ENCODE assay signal across 15 mouse cellular contexts in genomic region chr5:36129661-36130060, GRCm38 (mm10).
DNase-seq lines count a peak whose midpoint lies in the region; ATAC-seq lines count a peak whose summit lies in the region.
"Had no signal": no experiment of that assay in that cellular context is flagged by ENCODE, and none has a peak within 500 bp of the region (broad histone marks: within the 10 kb centered on the region; RNA-seq: fewer than 3 reads in every experiment).

No protein-coding gene starts in this region.

- no peak overlapping the region for H3K27ac ChIP-seq in heart, embryonic 10.5 days
- H3K27ac ChIP-seq in midbrain, embryonic 12.5 days (replicated peaks), result 0 out of 2 replicates have a peak overlapping the region, but pooled peaks have one; percentile 5
- H3K27ac ChIP-seq in midbrain, embryonic 13.5 days, result no peak overlapping the region
- H3K27ac ChIP-seq: liver, embryonic 13.5 days had no signal

- H3K9ac ChIP-seq in midbrain, embryonic 12.5 days (replicated peaks), result no peak overlapping the region
- H3K9ac ChIP-seq in midbrain, embryonic 13.5 days (replicated peaks), result no peak overlapping the region
- H3K9ac ChIP-seq: heart, embryonic 12.5 days; liver, embryonic 13.5 days had no signal

- no peak overlapping the region for H3K4me3 ChIP-seq in heart, embryonic 10.5 days
- H3K4me3 ChIP-seq in midbrain, embryonic 12.5 days, result no peak overlapping the region
- no peak overlapping the region for H3K4me3 ChIP-seq in midbrain, embryonic 13.5 days (replicated peaks)
- H3K4me3 ChIP-seq: heart, embryonic 12.5 days; liver, embryonic 13.5 days had no signal

- WGBS in heart, embryonic 10.5 days, result 75% methylated on average over 2 of the region's 2 CpGs
- 77% methylated on average over 2 of the region's 2 CpGs for WGBS in midbrain, embryonic 12.5 days
- 89% methylated on average over 2 of the region's 2 CpGs for WGBS in midbrain, embryonic 13.5 days

- no peaks in the 10 kb centered on the region for H3K9me3 ChIP-seq in heart, embryonic 10.5 days
- H3K9me3 ChIP-seq in midbrain, embryonic 12.5 days, result no peaks in the 10 kb centered on the region
- no peaks in the 10 kb centered on the region for H3K9me3 ChIP-seq in midbrain, embryonic 13.5 days
- H3K9me3 ChIP-seq: heart, embryonic 12.5 days; liver, embryonic 13.5 days had no signal

- no peaks in the 10 kb centered on the region for H3K27me3 ChIP-seq in heart, embryonic 10.5 days (ENCODE audit: insufficient read depth, poor library complexity, severe bottlenecking)
- no peaks in the 10 kb centered on the region for H3K27me3 ChIP-seq in midbrain, embryonic 12.5 days
- H3K27me3 ChIP-seq in midbrain, embryonic 13.5 days, result 0 out of 2 replicates have a peak, but pooled peaks cover 3% of the 10 kb centered on the region
- H3K27me3 ChIP-seq: heart, embryonic 12.5 days; liver, embryonic 13.5 days had no signal

- no peaks in the 10 kb centered on the region for H3K36me3 ChIP-seq in heart, embryonic 10.5 days
- no peaks in the 10 kb centered on the region for H3K36me3 ChIP-seq in midbrain, embryonic 12.5 days
- no peaks in the 10 kb centered on the region for H3K36me3 ChIP-seq in midbrain, embryonic 13.5 days
- H3K36me3 ChIP-seq: heart, embryonic 12.5 days; liver, embryonic 13.5 days had no signal

- H3K4me2 ChIP-seq in midbrain, embryonic 12.5 days (replicated peaks), result no peak overlapping the region
- no peak overlapping the region for H3K4me2 ChIP-seq in midbrain, embryonic 13.5 days (replicated peaks)
- H3K4me2 ChIP-seq: heart, embryonic 12.5 days; liver, embryonic 13.5 days had no signal

- intact Hi-C loops in heart, postnatal 10 days (cut with DNase I), result loop anchor here (5.0 kb wide), 3 partner anchors 52 to 268 kb away; partner anchors contain the start of gene Sorcs2

- peaks cover 31% of the 10 kb centered on the region for H3K4me1 ChIP-seq in heart, embryonic 10.5 days
- H3K4me1 ChIP-seq in midbrain, embryonic 12.5 days, result peaks cover 22% of the 10 kb centered on the region
- H3K4me1 ChIP-seq in midbrain, embryonic 13.5 days (replicated peaks), result peaks cover 28% of the 10 kb centered on the region
- H3K4me1 ChIP-seq: liver, embryonic 13.5 days had no signal

- ATAC-seq in midbrain, embryonic 12.5 days (ENCODE audit: low FRiP score, low read depth), result no peak
- no peak for ATAC-seq in midbrain, embryonic 13.5 days
- ATAC-seq: activated CD4-positive, CD25-positive, alpha-beta regulatory T cell, adult 4 months had no signal

- DNase-seq in cerebellum, postnatal 14 days, result peak; percentile 36 to 48
- no peak for DNase-seq in cerebellum, adult 18-20 months
- DNase-seq in heart, postnatal 10 days, result peak; percentile 28 to 42
- DNase-seq in heart, embryonic 10.5 days (ENCODE audit: low spot score), result no peak
- DNase-seq in lung, postnatal 4 days, result peak; percentile 7 to 64
- no peak for DNase-seq in thymus, postnatal 14 days
- DNase-seq: adrenal gland, postnatal 25 days; kidney, adult 9 months; kidney, postnatal 4 days; liver, embryonic 13.5 days; right cerebral cortex, postnatal 25 days had no signal

Comparison
In these comparisons a context has a peak if more than half of its experiments do, and no peak if none do; other contexts are left out.
1. DNase-seq: peak in cerebellum, postnatal 14 days (2 of 2), heart, postnatal 10 days (2 of 2) and lung, postnatal 4 days (2 of 2); none in cerebellum, adult 18-20 months (0 of 2), heart, embryonic 10.5 days (single experiment) and thymus, postnatal 14 days (single experiment).